Mouse (Mus musculus) megakaryocyte, adult 5-6 weeks (primary cell): Measurements from ENCODE around the gene Plppr2. TPM values are rescaled to one million over a fixed set of nuclear protein-coding genes. Genes with fewer than 3 reads are reported as not detected.

Experiments
- ATAC-seq: 2 replicates; pipeline ENCODE4 v1.8.0; 2016; ENCODE audit warnings: mild to moderate bottlenecking, inconsistent platforms; ENCODE audit not compliant: poor library complexity, severe bottlenecking
- total RNA-seq, 2 experiments: library from RNA; stranded (forward) in 1 of 2; stranded (reverse) in 1 of 2; fragments of 153-499, 151-499 nt in 1 of 2; fragments of 221-1000, 200-1000 nt in 1 of 2; gene quantifications; 2 replicates each; pipeline versions ENCODE4 v1.2.3 to v1.2.4; 2015 to 2017

Gene Plppr2
- total RNA-seq (2015) (0.57 and 0.96 TPM in 2 replicates), total RNA-seq (2017) (0.65 TPM in 1 of 2 replicates, not detected in the other)

DNA sequence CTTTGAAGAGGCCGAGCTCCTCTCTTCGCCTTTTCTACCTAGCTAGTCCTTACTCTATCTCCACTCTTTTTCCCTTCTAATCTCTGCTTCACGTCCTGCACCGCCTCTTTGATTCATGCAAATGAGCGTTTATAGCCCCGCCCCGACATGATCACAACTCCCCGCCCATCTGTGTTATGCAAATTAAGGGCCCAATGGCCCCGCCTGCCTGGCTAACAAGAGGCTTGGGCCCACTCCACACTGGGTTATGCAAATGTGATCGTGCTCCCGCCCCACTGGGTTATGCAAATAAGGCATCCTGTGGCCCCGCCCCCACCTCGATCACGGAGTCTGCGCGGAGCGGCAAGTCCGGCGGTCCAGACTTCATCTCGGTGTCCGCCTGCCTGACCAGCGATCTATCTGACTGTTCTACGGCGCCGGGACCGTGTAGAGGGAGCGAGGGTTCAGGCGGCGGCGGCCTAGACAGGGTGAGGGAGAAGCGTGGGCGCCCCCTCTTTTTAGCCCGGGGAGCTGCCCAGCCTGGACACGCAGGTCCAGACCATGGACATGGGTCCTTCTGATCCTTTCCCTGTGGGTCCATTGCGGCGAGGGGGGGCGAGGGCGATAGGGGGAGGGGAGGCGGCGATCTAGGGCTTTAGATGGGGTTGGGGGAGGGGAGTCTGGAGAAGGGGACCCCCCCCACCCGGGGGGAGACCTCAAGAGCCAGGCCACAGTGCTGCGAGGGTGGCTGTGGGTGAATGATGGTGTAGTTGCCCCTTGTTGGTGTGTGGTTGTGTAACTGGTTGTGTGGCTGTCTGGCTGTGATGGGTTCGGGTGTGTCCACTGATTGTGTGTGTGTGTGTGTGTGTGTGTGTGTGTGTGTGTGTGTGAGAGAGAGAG lies at the start of gene Plppr2:
TSS of gene Plppr2 (plus strand) at position 342 of the 879 bp plus-strand sequence.
- peak; percentile 97 for ATAC-seq

- peak; percentile 70 for ATAC-seq
These were observed 47.6 kb upstream of the Plppr2 start for GRCm38 (mm10) chr9:21889229-21889628.

- peak; percentile 97 for ATAC-seq
These were observed 35.5 kb upstream of the Plppr2 start for GRCm38 (mm10) chr9:21901223-21901820.

DNA sequence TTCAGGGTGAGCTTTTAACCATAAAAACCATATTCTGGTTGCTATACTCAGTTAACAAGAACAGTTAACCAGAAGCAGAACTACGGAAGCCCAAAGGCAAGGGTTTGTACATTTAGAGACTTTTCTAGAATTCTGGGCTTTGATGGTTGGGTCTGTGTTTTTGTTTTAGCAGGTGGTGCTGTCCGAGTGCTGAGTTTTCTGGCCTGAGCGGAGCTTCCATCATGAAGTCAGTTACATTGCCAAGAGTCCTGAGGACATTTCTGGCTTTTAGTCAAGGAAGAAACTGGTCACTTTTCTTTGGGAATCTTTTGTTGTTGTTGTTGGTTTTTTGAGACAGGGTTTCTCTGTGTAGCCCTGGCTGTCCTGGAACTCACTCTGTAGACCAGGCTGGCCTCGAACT lies 32.8 kb upstream of the Plppr2 start:
- ATAC-seq = no peak

- 0 out of 2 replicates have a peak, but pooled peaks have one; percentile 16 for ATAC-seq
These were observed 28.6 kb upstream of the Plppr2 start for GRCm38 (mm10) chr9:21908216-21908615.

DNA sequence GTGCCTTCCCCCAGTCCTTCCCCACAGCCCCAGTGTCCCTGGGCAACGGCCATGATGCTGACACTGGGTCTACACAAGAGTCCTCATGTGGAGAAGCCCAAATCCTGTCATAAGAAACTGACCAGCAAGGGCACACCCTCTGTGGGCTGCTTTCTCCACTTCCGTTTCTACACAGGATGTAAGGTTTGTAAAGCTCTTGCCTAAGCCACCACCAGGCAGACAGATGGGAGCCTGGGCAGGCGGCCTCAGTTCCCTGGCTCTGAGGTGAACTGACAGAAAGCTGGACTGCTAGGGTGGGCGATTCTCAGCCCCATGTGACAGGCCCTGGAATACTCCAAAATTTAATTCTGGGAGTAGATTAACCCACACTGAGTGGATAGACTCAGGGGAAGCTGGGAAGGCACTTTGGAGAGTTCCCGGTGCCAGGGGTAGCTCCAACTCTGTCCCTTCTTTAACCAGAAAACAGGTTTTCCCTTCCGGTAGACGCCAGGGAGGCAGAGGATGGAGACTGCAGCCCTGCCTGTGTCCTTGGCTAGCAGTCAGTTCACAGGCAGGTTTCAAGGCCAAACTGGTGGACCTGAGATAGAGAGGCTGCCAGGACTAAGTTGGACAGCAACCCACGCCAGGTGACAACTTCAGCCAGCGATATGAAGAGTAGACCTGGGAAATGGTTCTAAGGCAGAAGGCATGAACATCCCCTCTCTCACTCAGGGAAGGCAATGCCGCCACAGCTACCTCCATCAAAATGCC lies 27.2 kb upstream of the Plppr2 start:
- peak; percentile 95 for ATAC-seq

DNA sequence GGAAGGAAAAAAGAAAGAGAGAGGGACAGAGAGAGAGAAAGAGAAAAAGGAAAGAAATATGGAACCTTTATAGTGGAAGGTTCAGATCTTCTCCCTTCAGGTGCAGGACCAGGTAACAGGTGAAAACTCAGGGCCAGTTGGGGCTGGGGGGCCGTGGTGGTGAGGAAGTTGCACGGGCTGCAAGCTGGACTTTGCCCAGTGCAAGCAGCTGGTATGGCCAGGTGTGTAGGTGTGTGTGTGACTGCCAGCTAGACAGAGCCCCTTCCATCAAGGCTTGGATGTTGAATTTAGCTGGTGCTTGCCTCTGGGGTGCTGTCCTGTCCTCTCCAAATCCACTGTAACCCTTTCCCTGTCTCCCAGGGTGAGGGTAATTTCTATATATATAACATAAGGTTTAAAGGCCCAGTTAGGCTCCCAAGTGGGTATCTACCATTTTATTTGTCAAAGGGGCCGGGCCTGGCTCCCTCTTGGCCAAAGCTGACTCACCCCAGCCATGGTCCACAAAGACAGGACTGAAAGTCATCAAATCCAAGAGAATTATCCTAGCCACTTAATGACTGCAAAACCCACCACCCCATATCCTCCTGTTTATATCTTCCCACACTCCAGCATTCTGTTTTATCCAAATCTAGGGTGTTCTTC lies 19.9 kb upstream of the Plppr2 start:
- no peak for ATAC-seq

GRCm38 (mm10) chr9:21917493-21918034 lies 19.3 kb upstream of the Plppr2 start:
- ATAC-seq = 0 out of 2 replicates have a peak, but pooled peaks have one; percentile 7

DNA sequence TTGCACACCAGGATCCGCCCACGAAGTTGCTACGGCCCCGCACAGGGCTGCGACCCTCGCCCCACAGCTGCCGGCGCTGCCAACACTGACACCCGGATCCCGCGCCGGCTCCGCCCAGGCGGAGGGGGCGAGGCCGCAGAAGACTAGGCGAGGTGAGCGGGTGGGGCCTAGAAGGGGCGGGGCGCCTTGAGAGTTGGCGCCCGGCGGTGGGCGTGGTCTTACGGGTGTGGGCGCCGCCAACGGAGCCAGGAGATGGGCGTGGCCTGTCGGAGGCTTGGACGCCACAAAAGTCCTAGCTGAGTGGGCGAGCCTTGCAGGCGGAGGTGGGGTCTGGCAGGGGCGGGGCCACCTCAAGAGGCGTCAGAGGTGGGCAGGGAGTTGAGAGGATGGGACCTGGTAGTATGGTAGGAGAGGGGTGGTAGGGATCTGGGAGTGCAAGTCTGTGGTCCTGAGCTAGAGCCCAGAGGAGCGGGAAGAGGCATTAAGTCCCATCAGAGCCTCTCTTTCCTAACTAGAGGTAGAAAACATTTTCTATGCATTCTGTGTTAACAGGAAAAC lies 18.7 kb upstream of the Plppr2 start, which contains the start of gene Rab3d:
TSS of gene Rab3d (minus strand) at position 158 of the 558 bp plus-strand sequence.
- ATAC-seq = peak; percentile 97

- no peak for ATAC-seq
These were observed 18.0 kb upstream of the Plppr2 start for GRCm38 (mm10) chr9:21918692-21919384.

GRCm38 (mm10) chr9:21923036-21923435 lies 13.8 kb upstream of the Plppr2 start:
- no peak for ATAC-seq

GRCm38 (mm10) chr9:21923490-21924098 lies 13.2 kb upstream of the Plppr2 start:
- ATAC-seq = no peak

DNA sequence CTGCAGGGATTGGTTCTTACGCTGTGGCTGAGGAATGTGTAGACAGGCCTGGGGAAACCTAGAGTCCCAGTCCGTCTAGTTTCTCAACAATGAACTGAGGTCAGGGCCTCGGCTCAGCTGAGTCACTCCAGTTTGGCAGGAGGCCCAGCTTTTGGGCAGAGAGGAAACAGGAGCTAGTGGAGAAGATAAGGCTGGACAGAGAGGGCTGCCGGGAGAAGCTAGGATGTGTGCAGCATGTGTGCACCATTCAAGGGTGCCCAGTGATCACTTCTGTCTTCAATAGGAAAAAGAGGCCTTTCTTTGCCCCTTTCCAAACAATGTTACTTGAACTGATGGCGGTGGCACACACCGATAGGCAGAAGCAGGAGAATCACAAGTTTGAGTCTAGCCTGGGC lies 12.7 kb upstream of the Plppr2 start:
- ATAC-seq = peak; percentile 78

DNA sequence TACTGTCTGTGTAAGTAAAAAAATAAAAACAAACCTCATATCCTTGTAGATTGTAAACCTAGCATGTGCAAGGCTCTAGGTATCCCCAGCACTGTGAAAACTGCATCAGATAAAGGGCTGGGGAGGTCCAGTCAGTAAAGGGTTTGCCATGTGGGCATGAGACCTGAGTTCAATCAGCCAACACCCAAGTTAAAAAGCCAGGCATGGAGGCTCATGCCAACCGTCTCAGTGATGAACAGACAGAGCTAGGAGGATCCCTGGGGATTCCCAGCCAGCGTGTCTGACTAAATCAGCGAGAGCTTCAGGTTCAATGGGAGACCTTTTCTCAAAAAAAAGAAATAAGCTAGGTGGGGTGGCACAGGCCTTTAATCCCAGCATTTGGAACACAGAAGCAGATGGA lies 11.8 kb upstream of the Plppr2 start:
- ATAC-seq = no peak

- no peak for ATAC-seq
These were observed 11.3 kb upstream of the Plppr2 start for GRCm38 (mm10) chr9:21925506-21925905.

DNA sequence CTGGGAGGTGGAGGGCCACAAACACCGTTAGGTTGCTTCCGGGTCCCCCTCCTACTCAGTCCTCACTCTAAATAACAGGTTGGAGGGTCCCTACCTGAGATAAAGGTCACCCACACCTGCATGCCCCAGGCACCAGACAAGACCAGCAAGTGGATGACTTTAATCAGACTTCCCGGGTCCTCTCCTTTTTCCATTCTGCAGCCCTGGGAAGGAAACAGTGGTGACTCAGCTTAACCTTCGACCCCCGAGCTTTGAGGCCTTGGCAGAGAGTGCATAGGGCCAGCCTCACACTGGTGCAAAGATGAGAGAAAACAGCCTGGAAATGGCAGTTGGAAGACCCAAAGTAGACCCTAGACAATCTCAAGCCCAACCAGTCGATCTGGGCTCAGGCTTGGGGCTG lies 10.7 kb upstream of the Plppr2 start:
- no peak for ATAC-seq

- peak; percentile 34 for ATAC-seq
These were observed 10.0 kb upstream of the Plppr2 start for GRCm38 (mm10) chr9:21926784-21927183.

- ATAC-seq = peak; percentile 75
These were observed 9.6 kb upstream of the Plppr2 start, which contains the start of the genes Ccdc159 and Tmem205 for GRCm38 (mm10) chr9:21927208-21927753. Gene Ccdc159 (plus strand): TSS chr9:21927471. Gene Tmem205 (minus strand): TSS chr9:21927556.

DNA sequence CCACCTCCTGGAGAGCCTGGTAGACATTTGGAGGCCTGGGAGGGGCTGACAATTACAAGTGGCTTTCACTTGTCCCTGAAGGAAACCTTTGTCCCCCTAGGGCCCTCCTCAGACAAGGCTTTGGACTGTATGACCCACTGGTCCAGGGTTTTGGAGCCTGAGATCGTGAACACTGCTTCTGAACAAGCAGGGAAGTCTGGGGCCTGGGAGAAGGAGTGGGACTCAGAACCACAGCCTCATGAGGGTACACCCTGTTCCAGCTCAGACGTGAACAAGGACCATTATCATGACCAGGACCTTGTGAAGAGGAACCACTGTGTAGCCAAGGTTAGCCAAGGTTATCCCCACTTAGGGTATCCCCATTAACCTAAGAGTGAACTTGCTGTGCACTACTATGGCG lies 7.6 kb upstream of the Plppr2 start:
- ATAC-seq = no peak
